ENCODE assay signal across 10 mouse cellular contexts in the genomic region with DNA sequence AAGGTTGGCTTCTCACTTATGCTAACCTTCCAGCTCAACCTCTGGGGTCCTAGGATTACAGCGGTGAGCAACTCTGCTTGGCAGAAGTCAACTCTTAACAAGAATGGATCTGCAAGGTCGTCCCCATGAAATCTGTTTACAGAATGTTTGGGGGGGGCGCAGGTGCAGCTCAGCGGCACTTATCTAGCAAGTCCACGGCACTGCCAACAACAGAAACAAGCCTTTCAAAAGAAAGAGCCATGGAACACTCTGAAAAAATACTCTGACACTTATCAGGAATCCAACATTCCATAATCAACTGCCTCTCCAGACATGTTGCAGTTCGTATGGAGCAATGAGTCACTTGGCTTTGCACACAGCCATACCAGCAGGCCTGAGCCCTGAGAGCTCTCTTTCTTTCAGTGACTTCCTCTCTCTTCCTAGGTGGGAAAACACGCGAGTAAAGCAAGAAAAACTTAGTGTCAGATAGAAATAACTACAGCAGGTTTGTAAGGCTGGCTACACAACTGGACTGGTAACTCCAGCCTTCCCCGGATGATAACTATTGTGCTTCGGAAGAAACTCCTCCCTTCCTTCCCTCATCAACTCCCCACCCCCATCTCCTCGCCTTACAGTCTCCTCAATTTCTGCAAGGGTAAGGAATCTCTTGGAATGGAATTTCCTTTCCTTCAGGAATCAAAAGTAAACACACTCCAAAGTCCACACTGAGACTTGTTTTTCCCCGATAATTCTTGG. TPM values are rescaled to one million over a fixed set of nuclear protein-coding genes. Genes with fewer than 3 reads are reported as not detected.
DNase-seq lines count a peak whose midpoint lies in the region; ATAC-seq and TF ChIP-seq lines count a peak whose summit lies in the region.
"Had no signal": no experiment of that assay in that cellular context is flagged by ENCODE, and none has a peak within 500 bp of the region (broad histone marks: within the 10 kb centered on the region; RNA-seq: fewer than 3 reads in every experiment).

No protein-coding gene starts in this region.

- no peaks in the 10 kb centered on the region for H3K27me3 ChIP-seq in testis, adult 2 months (ENCODE audit: control insufficient read depth, insufficient read depth, low read length)
- no peaks in the 10 kb centered on the region for H3K27me3 ChIP-seq in liver, embryonic 11.5 days (replicated peaks; ENCODE audit: control insufficient read depth, insufficient read depth, low read length)
- H3K27me3 ChIP-seq: limb, embryonic 12.5 days had no signal

- intact Hi-C loops in heart, postnatal 14 days (cut with DNase I) = no loop called here

- H3K9me3 ChIP-seq in liver, embryonic 11.5 days (ENCODE audit: control insufficient read depth, low read length) = no peaks in the 10 kb centered on the region
- H3K9me3 ChIP-seq: limb, embryonic 12.5 days had no signal

- H3K36me3 ChIP-seq in testis, adult 2 months (ENCODE audit: control insufficient read depth, insufficient read depth, low read length) = no peaks in the 10 kb centered on the region
- H3K36me3 ChIP-seq in liver, embryonic 11.5 days (ENCODE audit: control insufficient read depth, insufficient read depth, low read length) = no peaks in the 10 kb centered on the region
- H3K36me3 ChIP-seq: limb, embryonic 12.5 days had no signal

- 63% methylated on average over 12 of the region's 12 CpGs for WGBS in liver, embryonic 11.5 days

- DNase-seq in testis, postnatal 14 days (ENCODE audit: low spot score) = no peak
- peak; percentile 25 to 42 for DNase-seq in heart, postnatal 14 days
- no peak for DNase-seq in liver, embryonic 11.5 days (ENCODE audit: low spot score)
- no peak for DNase-seq in right cerebral cortex, postnatal 14 days
- DNase-seq in left cerebral cortex, adult 8-10 months (ENCODE audit: low spot score in 2 of 2) = no peak
- DNase-seq in cerebellum, adult 8-10 months = no peak
- no peak for DNase-seq in right cerebral cortex, adult 18-20 months
- DNase-seq: right cerebral cortex, postnatal 4 days had no signal

- TF ChIP-seq POLR2A in testis, adult 2 months (IDR thresholded peaks at IDR 0.05; ENCODE audit: control insufficient read depth, low read depth, low read length) = no peak

- no peak for ATAC-seq in liver, embryonic 11.5 days (replicated peaks; ENCODE audit: low FRiP score)

- peaks cover 10% of the 10 kb centered on the region for H3K4me1 ChIP-seq in testis, adult 2 months (ENCODE audit: control insufficient read depth, insufficient read depth, low read length)
- H3K4me1 ChIP-seq in liver, embryonic 11.5 days (replicated peaks; ENCODE audit: control insufficient read depth, insufficient read depth, low read length) = peaks cover 14% of the 10 kb centered on the region; the same call in 1 of the 2 replicates
- H3K4me1 ChIP-seq: limb, embryonic 12.5 days had no signal

- no peak overlapping the region for H3K4me3 ChIP-seq in testis, adult 2 months (ENCODE audit: control insufficient read depth, low read depth, low read length)
- H3K4me3 ChIP-seq in liver, embryonic 11.5 days (ENCODE audit: low read depth, low read length) = no peak overlapping the region
- H3K4me3 ChIP-seq: limb, embryonic 12.5 days had no signal

- H3K9ac ChIP-seq in liver, embryonic 11.5 days (ENCODE audit: low read depth, low read length) = no peak overlapping the region
- H3K9ac ChIP-seq: limb, embryonic 12.5 days had no signal

- peak overlapping the region; percentile 16; the same call in 1 of the 2 replicates for H3K4me2 ChIP-seq in liver, embryonic 11.5 days
- H3K4me2 ChIP-seq: limb, embryonic 12.5 days had no signal

- H3K27ac ChIP-seq in testis, adult 2 months (ENCODE audit: control insufficient read depth, insufficient read depth, low read depth, low read length) = peak overlapping the region; percentile 26; the same call in 1 of the 2 replicates
- H3K27ac ChIP-seq in liver, embryonic 11.5 days (ENCODE audit: low read depth, low read length) = peak overlapping the region; percentile 23
- H3K27ac ChIP-seq: limb, embryonic 12.5 days had no signal

- no peak for TF ChIP-seq CTCF in testis, adult 2 months (IDR thresholded peaks at IDR 0.05; ENCODE audit: control insufficient read depth, insufficient read depth, insufficient replicate concordance, low read depth, low read length)

RNA-seq across cellular contexts. Expression of a gene that starts 7.4 kb away (rescaled TPM):
- polyA plus RNA-seq in testis, adult 2 months (2012; rRNA removed) = 17.7 and 18.8 TPM in 2 replicates
- 100 to 1,000 TPM; 145 to 146 TPM for total RNA-seq in heart, postnatal 14 days (2021)
- 19.5 and 24.6 TPM in 2 replicates for polyA plus RNA-seq in liver, embryonic 11.5 days (2014; fragmentation: Nextera tagmentation; extraction: Ambion mirVana)
- total RNA-seq in left cerebral cortex, adult 8-10 months (2022) = 100 to 1,000 TPM; 247 to 289 (median 277) TPM

RNA-seq across cellular contexts. Expression of a gene that starts 20.2 kb away (rescaled TPM):
- 51.5 and 54.6 TPM in 2 replicates for polyA plus RNA-seq in testis, adult 2 months (2012; rRNA removed)
- 10 to 100 TPM; 16.6 to 21.5 TPM for total RNA-seq in heart, postnatal 14 days (2021)
- 315 and 317 TPM in 2 replicates for polyA plus RNA-seq in liver, embryonic 11.5 days (2014; fragmentation: Nextera tagmentation; extraction: Ambion mirVana)
- 100 to 1,000 TPM in 1 of 4 experiments, 10 to 100 TPM in 3; 87.0 to 108 (median 92.1) TPM for total RNA-seq in left cerebral cortex, adult 8-10 months (2022)

RNA-seq across cellular contexts. Expression of a gene that starts 20.4 kb away (rescaled TPM):
- polyA plus RNA-seq in testis, adult 2 months (2012; rRNA removed) = 17.1 and 19.8 TPM in 2 replicates
- 10 to 100 TPM; 16.9 to 26.8 TPM for total RNA-seq in heart, postnatal 14 days (2021)
- 393 TPM in 2 replicates for polyA plus RNA-seq in liver, embryonic 11.5 days (2014; fragmentation: Nextera tagmentation; extraction: Ambion mirVana)
- total RNA-seq in left cerebral cortex, adult 8-10 months (2022) = 100 to 1,000 TPM in 3 of 4 experiments, 10 to 100 TPM in 1; 98.4 to 117 (median 112) TPM

RNA-seq across cellular contexts. Expression of a gene that starts 32.4 kb away (rescaled TPM):
- polyA plus RNA-seq in testis, adult 2 months (2012; rRNA removed) = 52.8 and 55.1 TPM in 2 replicates
- 1,000 to 10,000 TPM in 1 of 2 experiments, 100 to 1,000 TPM in 1; 981 to 1,061 TPM for total RNA-seq in heart, postnatal 14 days (2021)
- 112 and 142 TPM in 2 replicates for polyA plus RNA-seq in liver, embryonic 11.5 days (2014; fragmentation: Nextera tagmentation; extraction: Ambion mirVana)
- total RNA-seq in left cerebral cortex, adult 8-10 months (2022) = 10 to 100 TPM; 67.9 to 99.0 (median 86.3) TPM

Comparison
In these comparisons a context has a peak if more than half of its experiments do, and no peak if none do; other contexts are left out.
1. DNase-seq: peak in heart, postnatal 14 days (2 of 2); none in testis, postnatal 14 days (single experiment), liver, embryonic 11.5 days (single experiment), right cerebral cortex, postnatal 14 days (single experiment), left cerebral cortex, adult 8-10 months (0 of 2), cerebellum, adult 8-10 months (single experiment) and right cerebral cortex, adult 18-20 months (single experiment).